Mouse (Mus musculus): Measurements from ENCODE around the gene Ccdc71l. TPM values are rescaled to one million over a fixed set of nuclear protein-coding genes. Genes with fewer than 3 reads are reported as not detected.
A peak's percentile ranks its signal among the peaks of the same experiment; 100 is the strongest.

Gene Ccdc71l
- 7.4 and 11.2 TPM in 2 replicates for total RNA-seq (2014; fragmentation: Nextera tagmentation)
- 15.1 and 15.9 TPM in 2 replicates for total RNA-seq (2017)

DNA sequence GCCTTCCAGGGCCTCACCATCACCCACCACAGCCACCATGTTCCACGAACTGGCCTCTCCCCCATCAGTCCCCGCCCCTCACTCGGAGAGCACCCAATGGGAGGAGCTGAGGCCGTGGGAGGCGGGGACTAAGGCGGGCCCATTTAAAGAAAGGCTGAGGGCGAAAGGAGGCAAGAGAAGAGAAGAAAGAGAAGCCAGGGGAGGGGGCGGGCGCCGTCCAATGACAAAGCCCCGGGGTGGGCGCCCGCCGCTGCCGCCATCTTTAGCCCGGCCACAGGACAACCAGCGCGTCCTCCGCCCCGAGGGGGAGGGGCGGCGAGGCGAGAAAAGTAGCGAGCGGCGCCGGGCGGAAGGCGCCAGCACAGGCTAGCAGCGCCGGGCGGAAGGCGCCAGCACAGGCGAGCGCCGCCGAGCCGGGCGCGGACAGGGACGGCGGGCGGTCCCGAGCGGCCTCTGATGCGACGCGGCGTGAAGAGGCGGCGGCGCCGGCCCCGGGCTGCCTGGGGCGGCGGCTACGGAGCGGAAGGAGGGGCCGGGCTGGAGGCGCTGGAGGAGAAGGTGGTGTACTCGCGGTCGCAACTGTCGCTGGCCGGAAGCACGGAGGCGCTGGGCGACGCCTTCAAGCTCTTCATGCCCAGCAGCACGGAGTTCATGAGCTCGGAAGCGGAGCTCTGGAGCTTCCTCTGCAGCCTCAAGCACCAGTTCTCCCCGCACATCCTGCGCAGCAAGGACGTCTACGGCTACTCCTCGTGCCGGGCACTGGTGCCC, at the start of gene Ccdc71l:
Ccdc71l (plus strand) TSS at position 177 of the 768 bp plus-strand sequence.
- ATAC-seq (replicated peaks; ENCODE audit: poor library complexity, severe bottlenecking) = peak; percentile 84

DNA sequence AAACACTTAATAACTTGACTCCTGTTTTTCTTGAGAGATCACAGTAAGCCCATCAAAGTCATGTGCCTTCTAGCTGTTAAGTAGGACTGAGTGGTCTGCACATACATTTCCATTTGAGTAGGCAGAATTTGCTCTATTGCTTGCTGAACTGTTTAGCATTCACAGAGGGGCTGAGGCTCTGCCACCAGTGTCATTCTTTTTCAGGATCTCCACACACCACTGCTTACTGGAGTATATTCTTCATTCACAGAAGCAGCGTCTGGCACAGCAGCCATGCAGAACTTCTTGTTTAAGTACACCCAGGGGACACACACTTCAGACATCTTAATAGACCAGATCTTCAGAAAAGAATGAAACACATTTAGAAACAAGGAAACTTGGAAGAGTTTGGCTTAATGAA, 39.4 kb upstream of the Ccdc71l start:
- ATAC-seq (replicated peaks; ENCODE audit: poor library complexity, severe bottlenecking) = no peak

DNA sequence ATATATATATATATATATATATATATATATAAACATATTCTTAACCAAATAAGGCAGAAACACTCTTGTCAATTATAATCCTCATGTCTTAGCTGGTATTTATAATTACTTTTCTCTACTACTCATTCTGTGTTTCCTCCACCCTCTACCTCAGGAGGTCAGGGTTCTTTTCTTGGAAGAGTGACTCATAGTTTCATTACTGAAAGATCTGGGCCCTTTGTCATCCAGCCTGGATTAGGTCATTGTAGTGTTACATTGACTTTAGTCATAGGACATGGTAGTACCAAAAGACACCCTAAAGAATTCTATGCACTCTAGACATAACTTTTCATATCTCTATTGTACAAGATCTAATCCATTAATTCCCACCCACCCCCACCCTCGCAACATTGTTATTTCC, 35.0 kb upstream of the Ccdc71l start:
- ATAC-seq (replicated peaks; ENCODE audit: poor library complexity, severe bottlenecking) = no peak

DNA sequence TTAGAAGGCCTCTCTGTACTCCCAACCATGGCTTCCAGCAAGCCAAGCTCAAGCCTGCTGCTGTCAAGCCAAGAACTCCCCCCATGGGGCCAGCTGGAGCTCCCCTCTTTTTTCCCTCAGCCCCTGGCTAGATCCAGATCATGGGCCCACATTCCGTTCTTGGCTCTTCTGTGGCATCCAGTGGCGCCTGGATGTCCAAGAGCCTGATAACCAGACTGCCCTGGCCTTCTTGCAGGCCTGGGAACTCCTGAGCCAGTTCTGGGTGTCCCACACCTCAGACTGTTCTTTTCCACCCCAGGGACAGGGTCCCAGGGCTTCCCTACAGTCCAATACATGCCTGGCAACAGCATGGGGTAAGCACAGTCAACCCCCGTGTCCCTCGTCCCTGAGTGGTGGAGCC, 32.4 kb upstream of the Ccdc71l start:
- ATAC-seq (replicated peaks; ENCODE audit: poor library complexity, severe bottlenecking) = no peak

DNA sequence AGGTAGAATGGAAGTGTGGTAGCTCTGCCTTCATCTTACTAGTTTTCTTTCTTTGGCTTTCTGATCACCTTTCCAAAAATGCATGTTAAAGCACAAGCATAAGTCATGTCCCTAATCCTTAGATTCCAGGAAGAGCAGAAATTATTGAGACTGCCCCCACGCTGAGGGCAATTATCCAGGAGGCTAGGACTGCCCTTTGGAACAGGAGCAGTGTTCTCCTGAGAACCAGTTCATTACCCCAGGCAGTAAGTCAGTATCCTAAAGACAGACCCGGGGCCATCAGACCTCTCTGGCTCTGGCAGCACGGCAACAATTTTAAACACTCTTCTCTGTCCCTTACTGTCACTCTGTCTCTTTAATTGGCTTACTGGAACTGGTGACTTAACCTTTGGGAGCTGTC, 30.0 kb upstream of the Ccdc71l start:
- no peak for ATAC-seq (replicated peaks; ENCODE audit: poor library complexity, severe bottlenecking)

DNA sequence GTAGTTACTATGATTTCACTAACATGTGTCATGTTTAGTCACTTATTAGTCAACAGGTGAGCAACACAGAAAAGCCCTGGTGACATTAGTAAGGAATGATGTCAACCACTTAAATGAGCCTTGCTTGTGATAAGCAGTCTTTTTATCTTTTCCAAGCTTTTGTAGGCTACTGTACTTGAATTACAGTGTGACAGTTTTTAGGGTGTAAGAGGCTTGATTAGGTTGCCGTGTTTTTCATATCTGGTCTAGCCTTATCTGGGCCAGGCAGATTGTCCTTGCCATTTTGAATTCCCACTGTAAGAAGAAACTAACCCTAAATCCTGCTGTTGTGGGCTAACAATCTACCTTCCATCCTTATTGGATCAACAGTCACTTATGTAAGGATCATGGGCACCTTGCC, 26.6 kb upstream of the Ccdc71l start:
- ATAC-seq (replicated peaks; ENCODE audit: poor library complexity, severe bottlenecking) = no peak

DNA sequence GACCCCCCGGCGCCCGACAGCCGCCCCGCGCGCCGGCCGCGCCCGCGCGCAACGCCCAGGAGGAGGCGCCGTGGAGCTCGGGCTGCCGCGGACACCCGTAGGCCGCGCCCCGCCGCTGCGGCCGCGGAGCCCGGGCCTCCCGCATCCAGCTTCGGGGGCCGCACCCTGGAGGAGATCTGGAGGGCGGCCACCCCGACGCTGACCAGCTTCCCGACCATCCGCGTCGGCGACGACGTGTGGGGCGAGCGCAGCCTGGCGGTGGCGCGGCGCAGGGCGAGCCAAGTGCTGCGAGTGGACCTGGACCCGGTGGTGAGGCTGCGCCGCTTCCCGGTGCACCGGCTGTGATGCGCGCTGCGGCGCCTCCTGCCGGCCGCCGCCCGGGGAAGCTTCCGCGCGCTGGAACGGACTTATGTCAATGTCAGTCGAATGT, 807 bp downstream of the Ccdc71l start:
- peak; percentile 66 for ATAC-seq (replicated peaks; ENCODE audit: poor library complexity, severe bottlenecking)

DNA sequence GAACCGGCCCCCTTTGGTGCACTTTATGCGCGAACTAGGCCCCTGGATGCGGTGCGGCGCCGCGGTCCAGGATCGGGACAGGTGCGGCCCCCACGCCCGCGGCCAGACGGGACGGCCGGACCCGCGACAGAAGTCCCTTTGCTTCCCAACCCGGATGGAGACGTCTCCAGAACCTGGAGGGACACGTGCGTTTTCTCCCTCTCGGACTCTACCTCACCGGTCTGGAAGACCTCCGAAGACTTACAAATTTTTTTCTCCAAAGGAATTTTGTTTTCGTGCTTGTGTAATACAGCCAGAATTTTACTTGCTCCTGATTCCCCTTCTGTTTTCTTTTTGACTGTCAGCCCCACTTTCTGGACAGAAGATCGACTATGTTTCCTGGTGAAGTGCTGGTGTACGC, 1.2 kb downstream of the Ccdc71l start:
- no peak for ATAC-seq (replicated peaks; ENCODE audit: poor library complexity, severe bottlenecking)

DNA sequence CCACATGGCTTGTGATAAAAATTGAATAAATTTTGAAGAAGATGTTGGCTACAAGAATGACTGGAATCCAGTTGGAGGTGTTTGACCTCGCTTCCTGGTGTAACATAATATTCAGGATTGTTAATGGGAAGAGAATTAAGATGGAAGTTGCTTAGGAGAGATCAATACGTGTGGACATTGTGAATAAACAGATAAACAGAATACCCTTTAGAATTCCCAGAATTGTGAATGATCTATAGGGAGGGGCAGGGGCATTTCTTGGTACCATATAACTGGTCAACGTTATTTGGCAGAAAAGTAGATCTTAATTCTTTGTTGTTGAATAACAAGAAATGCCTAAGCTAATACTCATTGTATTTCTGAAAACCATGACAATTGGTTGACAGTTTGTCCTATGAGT, 2.0 kb downstream of the Ccdc71l start:
- ATAC-seq (replicated peaks; ENCODE audit: poor library complexity, severe bottlenecking) = no peak

DNA sequence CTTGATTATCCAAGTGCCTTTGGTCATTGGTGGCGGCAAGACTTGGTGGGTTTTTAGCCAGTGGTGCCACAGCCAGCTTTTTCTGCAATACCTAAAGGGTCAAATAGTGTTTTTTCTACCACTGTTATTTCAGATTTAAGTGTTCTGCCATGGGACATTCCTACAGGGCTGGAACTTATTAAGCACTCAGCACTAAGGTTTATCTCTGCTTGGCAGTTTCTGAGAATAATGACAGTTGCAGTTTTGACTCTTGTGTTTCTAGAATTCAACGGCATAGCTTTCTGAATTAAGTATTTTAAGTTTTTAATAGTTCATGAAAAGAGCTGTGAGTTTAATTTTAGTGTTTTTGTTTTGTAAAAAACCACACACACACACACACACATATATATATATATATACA, 2.5 kb downstream of the Ccdc71l start:
- no peak for ATAC-seq (replicated peaks; ENCODE audit: poor library complexity, severe bottlenecking)

DNA sequence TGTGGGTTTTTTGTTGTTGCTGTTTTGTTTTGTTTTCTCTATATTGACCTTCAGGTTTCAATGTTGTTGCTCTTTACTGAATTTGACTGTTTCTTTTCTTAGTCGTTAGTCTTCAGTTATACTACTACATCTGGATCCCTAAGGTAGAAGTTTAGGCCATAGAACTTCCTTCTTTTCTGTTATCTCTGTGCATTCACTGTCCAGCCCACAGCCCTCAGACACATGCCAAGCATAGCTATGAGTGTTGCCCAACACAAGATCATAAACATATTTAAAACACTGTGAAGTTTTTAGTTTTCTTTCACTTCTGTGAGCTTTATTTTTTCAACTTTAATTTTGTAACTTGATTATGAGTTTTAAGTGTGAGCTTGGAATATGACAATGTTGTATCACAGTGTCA, 41.0 kb downstream of the Ccdc71l start:
- ATAC-seq (replicated peaks; ENCODE audit: poor library complexity, severe bottlenecking) = no peak

DNA sequence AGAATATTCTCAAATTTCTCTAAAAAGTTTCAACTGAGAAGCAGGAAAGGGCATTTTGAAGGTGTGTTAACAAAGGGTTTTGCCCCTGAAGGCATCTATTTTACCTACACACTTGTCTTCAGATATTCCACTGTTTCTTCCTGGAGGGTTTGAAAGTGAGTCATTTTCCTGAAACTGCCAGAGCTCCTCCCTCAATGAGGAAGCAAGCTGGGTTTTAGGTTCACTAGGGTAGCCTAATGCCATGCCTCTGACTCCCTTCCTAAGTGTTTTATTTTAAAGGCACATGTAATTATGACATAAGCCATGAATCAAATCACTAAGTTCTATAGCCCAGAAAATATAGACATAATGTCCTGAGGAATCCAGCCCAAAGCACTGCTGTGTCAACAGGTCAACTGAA, 49.3 kb downstream of the Ccdc71l start:
- no peak for ATAC-seq (replicated peaks; ENCODE audit: poor library complexity, severe bottlenecking)

DNA sequence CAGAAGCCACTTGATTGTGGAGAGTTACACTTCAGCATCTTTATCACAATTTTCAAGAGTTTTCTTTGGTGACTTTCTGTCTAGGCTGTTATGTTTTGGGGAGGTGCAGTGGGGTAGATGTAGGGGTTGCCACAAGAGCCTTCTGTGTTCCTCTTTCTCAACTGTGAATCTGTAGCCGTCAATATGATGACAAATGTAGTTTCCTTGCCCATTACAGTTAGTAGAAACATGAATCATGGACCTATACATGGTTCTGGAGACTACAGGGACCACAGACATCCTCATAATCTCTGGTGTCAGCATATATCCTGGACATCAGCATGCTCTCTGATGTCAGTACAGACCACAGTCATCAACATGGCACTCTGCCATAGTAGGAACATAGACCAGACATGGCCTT, 52.5 kb downstream of the Ccdc71l start:
- ATAC-seq (replicated peaks; ENCODE audit: poor library complexity, severe bottlenecking) = peak; percentile 74

Other genes starting within 250 kb of the Ccdc71l start
- gene Pik3cg, start 170.0 kb upstream of the Ccdc71l start, total RNA-seq (2014; fragmentation: Nextera tagmentation) = 75.7 and 77.4 TPM in 2 replicates
- 43.9 and 49.9 TPM in 2 replicates for gene Pik3cg, start 170.0 kb upstream of the Ccdc71l start, total RNA-seq (2017)